Mouse (Mus musculus) intestine, embryonic 16.5 days (tissue): Measurements from ENCODE around the gene Rnf224. TPM values are rescaled to one million over a fixed set of nuclear protein-coding genes. Genes with fewer than 3 reads are reported as not detected.

Experiments used
- ATAC-seq: fragments of 200-750 bp; cut with Nextera tagmentation; 2 replicates; pipeline ENCODE4 v1.8.0; 2017; ENCODE audit warnings: moderate TSS enrichment, moderate library complexity
- H3K27ac ChIP-seq: fragments of 300-500 bp; sonication (generic); 2 replicates; pipeline ENCODE4 v1.5.1; 2014; ENCODE audit warnings: mild to moderate bottlenecking, low read length
- H3K27me3 ChIP-seq: fragments of 300-500 bp; sonication (generic); replicated peaks from 2 replicates; pipeline ENCODE4 v1.6.1; 2014; ENCODE audit warnings: low read length, control low read depth, mixed read lengths; ENCODE audit not compliant: control insufficient read depth, insufficient read depth
- H3K36me3 ChIP-seq: fragments of 300-500 bp; sonication (generic); 2 replicates; pipeline ENCODE4 v1.6.1; 2014; ENCODE audit warnings: low read length, control low read depth; ENCODE audit not compliant: control insufficient read depth, insufficient read depth
- H3K4me1 ChIP-seq: fragments of 300-500 bp; sonication (generic); 2 replicates; pipeline ENCODE4 v1.6.1; 2014; ENCODE audit warnings: low read length, control low read depth, mixed read lengths; ENCODE audit not compliant: control insufficient read depth, insufficient read depth
- H3K4me2 ChIP-seq: fragments of 300-500 bp; sonication (generic); 2 replicates; pipeline ENCODE4 v1.6.1; 2014; ENCODE audit warnings: low read depth, low read length, control low read depth
- H3K4me3 ChIP-seq: fragments of 300-500 bp; sonication (generic); 2 replicates; pipeline ENCODE4 v1.5.1; 2014; ENCODE audit warnings: mild to moderate bottlenecking, low read length
- H3K9ac ChIP-seq: fragments of 300-500 bp; sonication (generic); 2 replicates; pipeline ENCODE4 v1.6.1; 2014; ENCODE audit warnings: low read depth, low read length
- H3K9me3 ChIP-seq: fragments of 300-500 bp; sonication (generic); 2 replicates; pipeline ENCODE4 v1.6.1; 2016; ENCODE audit warnings: low read length, control low read depth; ENCODE audit not compliant: control insufficient read depth
- WGBS: fragments of 180-500 bp; shearing (Covaris S2); extraction: QIAGEN DNeasy Blood & Tissue Kit; methylation state at CpG from one replicate; pipeline ENCODE4 v1.1.7; 2014; 5-methylcytosine and 5-hydroxymethylcytosine counted together
- polyA plus RNA-seq: library from polyadenylated mRNA; unstranded; fragments of >200 nt; fragmentation: Nextera tagmentation; extraction: Ambion mirVana; gene quantifications from 2 replicates; pipeline ENCODE4 v1.2.1, GENCODE M21; 2015

Gene Rnf224
- 0.37 and 0.54 TPM in 2 replicates for polyA plus RNA-seq

- peaks cover 52% of the 10 kb centered on the region for H3K4me1 ChIP-seq
- 0 out of 2 replicates have a peak within 1 kb of the TSS, but pooled peaks have one; percentile 19 for H3K9ac ChIP-seq
- peak within 1 kb of the TSS; percentile 19; the same call in 1 of the 2 replicates for H3K4me2 ChIP-seq
- ATAC-seq = no peak
- H3K36me3 ChIP-seq = no peaks in the 10 kb centered on the region
- no peaks in the 10 kb centered on the region for H3K9me3 ChIP-seq
- 43% methylated on average over 8 of the region's 8 CpGs for WGBS
- peak within 1 kb of the TSS; percentile 90 for H3K27ac ChIP-seq
- H3K4me3 ChIP-seq = no peak within 1 kb of the TSS
- no peaks in the 10 kb centered on the region for H3K27me3 ChIP-seq
Observed at GRCm38 (mm10) chr2:25236614-25237013, at the start of gene Rnf224. Rnf224 (minus strand) TSS chr2:25236787.

DNA sequence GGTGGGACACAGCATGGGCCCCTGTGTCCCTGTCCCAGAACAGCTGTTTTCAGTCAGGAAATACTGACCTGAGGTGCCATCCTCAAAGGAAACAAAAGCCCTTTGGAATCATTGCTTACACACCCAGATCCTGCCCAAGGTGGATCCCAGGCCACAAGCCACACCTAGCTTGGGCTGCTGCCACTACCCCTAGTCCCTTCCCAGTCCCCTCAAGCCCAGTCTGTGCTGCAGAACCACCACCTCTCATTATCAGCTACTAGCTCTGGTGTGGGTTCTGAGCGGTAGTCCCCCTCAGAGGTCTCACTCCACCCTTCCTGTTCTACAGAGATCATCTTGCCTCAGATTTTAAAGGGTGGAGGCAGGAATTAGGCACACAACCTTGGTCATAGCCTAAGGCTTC lies 49.7 kb upstream of the Rnf224 start:
- Histone ChIP-seq H3K4me1 (peaks cover 21% of the 10 kb centered on the region), H3K9ac (peak overlapping the region; percentile 17; the same call in 1 of the 2 replicates), H3K4me2 (no peak overlapping the region; the same call in 1 of the 2 replicates), H3K27ac (peak overlapping the region; percentile 80), H3K9me3 (no peaks in the 10 kb centered on the region), H3K36me3 (peaks cover 7% of the 10 kb centered on the region), H3K4me3 (no peak overlapping the region), H3K27me3 (peaks cover 30% of the 10 kb centered on the region)
- WGBS = 37% methylated on average over 1 of the region's 1 CpGs
- ATAC-seq = peak; percentile 51

DNA sequence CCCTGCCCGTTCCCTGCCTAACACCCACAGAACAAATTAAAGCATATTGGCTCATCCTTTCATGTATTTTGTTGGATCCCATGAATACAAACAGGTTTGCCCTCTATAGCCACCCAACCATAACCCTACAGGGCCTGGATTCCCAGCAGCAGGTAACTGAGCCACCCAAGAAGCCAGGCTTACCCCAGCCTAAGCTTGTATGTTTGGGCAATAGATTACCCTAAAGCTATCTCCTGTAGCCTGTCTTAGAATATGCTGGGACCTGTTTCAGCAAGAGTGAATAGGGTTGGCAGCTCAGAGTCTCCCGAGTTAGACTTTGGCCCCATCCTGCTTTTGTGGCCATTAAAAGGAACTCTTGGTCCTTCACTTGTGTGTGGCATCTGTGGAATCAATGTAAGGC lies 49.0 kb upstream of the Rnf224 start:
- Histone ChIP-seq H3K4me3 (no peak overlapping the region), H3K4me1 (peaks cover 21% of the 10 kb centered on the region), H3K27ac (peak overlapping the region; percentile 80), H3K9me3 (no peaks in the 10 kb centered on the region), H3K9ac (no peak overlapping the region), H3K36me3 (peaks cover 7% of the 10 kb centered on the region), H3K27me3 (peaks cover 22% of the 10 kb centered on the region), H3K4me2 (no peak overlapping the region)
- WGBS = 73% methylated on average over 2 of the region's 2 CpGs
- 0 out of 2 replicates have a peak, but pooled peaks have one; percentile 6 for ATAC-seq

GRCm38 (mm10) chr2:25278928-25279882 lies 42.6 kb upstream of the Rnf224 start:
- Histone ChIP-seq H3K4me1 (no peaks in the 10 kb centered on the region), H3K27me3 (no peaks in the 10 kb centered on the region), H3K9ac (no peak overlapping the region), H3K4me2 (no peak overlapping the region), H3K4me3 (no peak overlapping the region), H3K9me3 (no peaks in the 10 kb centered on the region), H3K27ac (no peak overlapping the region), H3K36me3 (peaks cover 22% of the 10 kb centered on the region)
- 60% methylated on average over 13 of the region's 13 CpGs for WGBS
- ATAC-seq = no peak

DNA sequence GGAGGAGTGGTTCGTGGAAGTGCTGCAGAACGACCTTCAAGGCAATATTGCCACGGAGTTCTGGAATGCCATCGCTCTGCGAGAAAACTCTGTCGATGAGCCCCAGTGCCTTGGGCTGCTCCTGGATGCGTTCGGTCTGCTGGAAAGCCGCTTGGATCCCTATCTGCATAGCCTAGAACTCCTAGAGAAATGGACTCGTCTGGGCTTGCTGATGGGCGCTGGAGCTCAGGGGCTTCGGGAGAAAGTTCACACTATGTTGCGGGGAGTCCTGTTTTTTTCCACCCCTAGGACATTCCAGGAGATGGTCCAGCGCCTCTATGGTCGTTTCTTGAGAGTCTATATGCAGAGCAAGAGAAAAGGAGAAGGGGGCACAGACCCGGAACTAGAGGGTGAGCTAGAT lies 36.4 kb upstream of the Rnf224 start:
- WGBS = 32% methylated on average over 16 of the region's 16 CpGs
- no peak for ATAC-seq
- H3K4me2 ChIP-seq = peak overlapping the region; percentile 91
- peak overlapping the region; percentile 94 for H3K9ac ChIP-seq
- H3K4me3 ChIP-seq = peak overlapping the region; percentile 92
- peak overlapping the region; percentile 41 for H3K27ac ChIP-seq
- H3K36me3 ChIP-seq = peaks cover 22% of the 10 kb centered on the region
- no peaks in the 10 kb centered on the region for H3K27me3 ChIP-seq
- H3K9me3 ChIP-seq = no peaks in the 10 kb centered on the region
- peaks cover 23% of the 10 kb centered on the region for H3K4me1 ChIP-seq

DNA sequence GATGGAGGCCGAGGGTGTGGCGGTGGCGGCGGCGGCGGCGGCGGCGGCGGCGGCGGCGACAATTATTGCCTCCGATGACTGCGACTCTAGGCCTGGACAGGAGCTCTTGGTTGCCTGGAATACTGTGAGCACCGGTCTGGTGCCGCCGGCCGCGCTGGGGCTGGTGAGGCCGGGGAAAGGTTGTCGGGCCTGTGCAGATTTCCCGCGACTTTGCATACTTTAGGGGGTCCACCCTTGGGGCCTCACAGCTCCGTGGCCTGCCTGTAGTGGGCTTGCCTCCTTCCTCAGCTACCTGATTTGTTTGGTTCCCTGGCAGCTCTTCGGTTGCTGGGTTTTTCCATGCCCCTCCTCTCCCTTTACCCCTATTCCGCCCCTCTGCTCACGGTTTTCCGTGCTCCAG lies 35.9 kb upstream of the Rnf224 start:
- Histone ChIP-seq H3K4me1 (peaks cover 26% of the 10 kb centered on the region), H3K27ac (peak overlapping the region; percentile 41), H3K4me2 (peak overlapping the region; percentile 91), H3K9me3 (no peaks in the 10 kb centered on the region), H3K36me3 (peaks cover 17% of the 10 kb centered on the region), H3K4me3 (peak overlapping the region; percentile 92), H3K27me3 (no peaks in the 10 kb centered on the region), H3K9ac (peak overlapping the region; percentile 94)
- 0% methylated on average over 29 of the region's 29 CpGs for WGBS
- ATAC-seq = peak; percentile 67

DNA sequence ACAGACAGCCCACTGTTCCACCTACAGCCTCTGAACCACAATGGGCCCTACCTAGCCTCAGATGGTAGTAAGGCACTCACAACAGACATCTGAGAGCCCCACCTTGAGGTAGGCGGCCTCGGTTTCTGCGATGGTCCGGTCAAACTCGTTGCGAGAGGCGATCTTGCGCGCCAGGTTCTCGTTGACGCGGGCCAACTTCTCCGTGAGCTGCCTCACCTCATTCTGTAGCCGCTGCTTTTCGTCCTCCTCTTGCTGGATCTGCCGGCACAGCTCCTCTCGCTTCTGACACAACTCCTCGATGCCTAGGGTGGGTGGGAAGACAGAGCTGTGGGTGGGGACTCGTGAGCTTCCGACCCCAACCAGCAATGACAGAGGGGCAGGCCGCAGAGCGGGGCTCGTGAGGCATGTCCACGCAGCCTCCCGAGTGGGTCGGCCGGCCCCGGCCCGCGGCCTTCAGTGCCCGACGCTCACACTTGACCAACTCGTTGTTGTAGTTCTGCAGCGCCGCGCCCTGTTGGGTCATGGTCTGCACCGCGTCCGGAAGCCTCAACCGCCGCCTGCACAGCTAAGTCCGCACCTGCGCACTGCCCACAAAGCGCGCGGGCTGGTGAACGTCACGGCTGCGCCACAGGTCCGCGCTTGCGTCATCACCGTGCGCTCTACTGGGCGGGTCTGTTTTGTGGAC lies 35.4 kb upstream of the Rnf224 start, which contains the start of the genes Ssna1 and Anapc2:
TSS of gene Ssna1 (minus strand) at position 612 of the 685 bp plus-strand sequence.
TSS of gene Anapc2 (plus strand) at position 652 of the 685 bp plus-strand sequence.
- H3K27me3 ChIP-seq = no peaks in the 10 kb centered on the region
- peak within 1 kb of the TSS; percentile 91 for H3K4me2 ChIP-seq
- WGBS = under 1% methylated on average over 54 of the region's 55 CpGs
- peak within 1 kb of the TSS; percentile 94 for H3K9ac ChIP-seq
- H3K4me1 ChIP-seq = peaks cover 32% of the 10 kb centered on the region
- H3K36me3 ChIP-seq = peaks cover 16% of the 10 kb centered on the region
- H3K9me3 ChIP-seq = no peaks in the 10 kb centered on the region
- peak; percentile 95 for ATAC-seq
- peak within 1 kb of the TSS; percentile 85 for H3K27ac ChIP-seq
- peak within 1 kb of the TSS; percentile 92 for H3K4me3 ChIP-seq

- Histone ChIP-seq H3K27me3 (peaks cover 5% of the 10 kb centered on the region; the same call in 1 of the 2 replicates), H3K36me3 (peaks cover 11% of the 10 kb centered on the region), H3K4me1 (peaks cover 52% of the 10 kb centered on the region), H3K4me3 (peak overlapping the region; percentile 93; the same call in 1 of the 2 replicates), H3K9ac (peak overlapping the region; percentile 87; the same call in 1 of the 2 replicates), H3K9me3 (no peaks in the 10 kb centered on the region), H3K4me2 (peak overlapping the region; percentile 96; the same call in 1 of the 2 replicates), H3K27ac (peak overlapping the region; percentile 96)
- no peak for ATAC-seq
- WGBS = 78% methylated on average over 4 of the region's 4 CpGs
Observed at GRCm38 (mm10) chr2:25267746-25268309, 31.2 kb upstream of the Rnf224 start.
